Mouse (Mus musculus): ENCODE measurements around the gene Grk5.

GRCm38 (mm10) chr19:61057581-61057980 is 168.0 kb downstream of the Grk5 start:
- TF ChIP-seq CTCF (IDR thresholded peaks at IDR 0.05; ENCODE audit: extremely low read depth, insufficient read length, insufficient replicate concordance, low read depth, low read length) (no peak), POLR2A (IDR thresholded peaks at IDR 0.05; ENCODE audit: low read depth, low read length) (no peak)

All from small intestine, adult 2 months (tissue).